Mouse (Mus musculus): ENCODE results near the gene Gng8. TPM values are rescaled to one million over a fixed set of nuclear protein-coding genes. Genes with fewer than 3 reads are reported as not detected.

The Gng8 gene
- polyA plus RNA-seq, 1 experiment from 2014 or later, result 13.9 TPM

DNA sequence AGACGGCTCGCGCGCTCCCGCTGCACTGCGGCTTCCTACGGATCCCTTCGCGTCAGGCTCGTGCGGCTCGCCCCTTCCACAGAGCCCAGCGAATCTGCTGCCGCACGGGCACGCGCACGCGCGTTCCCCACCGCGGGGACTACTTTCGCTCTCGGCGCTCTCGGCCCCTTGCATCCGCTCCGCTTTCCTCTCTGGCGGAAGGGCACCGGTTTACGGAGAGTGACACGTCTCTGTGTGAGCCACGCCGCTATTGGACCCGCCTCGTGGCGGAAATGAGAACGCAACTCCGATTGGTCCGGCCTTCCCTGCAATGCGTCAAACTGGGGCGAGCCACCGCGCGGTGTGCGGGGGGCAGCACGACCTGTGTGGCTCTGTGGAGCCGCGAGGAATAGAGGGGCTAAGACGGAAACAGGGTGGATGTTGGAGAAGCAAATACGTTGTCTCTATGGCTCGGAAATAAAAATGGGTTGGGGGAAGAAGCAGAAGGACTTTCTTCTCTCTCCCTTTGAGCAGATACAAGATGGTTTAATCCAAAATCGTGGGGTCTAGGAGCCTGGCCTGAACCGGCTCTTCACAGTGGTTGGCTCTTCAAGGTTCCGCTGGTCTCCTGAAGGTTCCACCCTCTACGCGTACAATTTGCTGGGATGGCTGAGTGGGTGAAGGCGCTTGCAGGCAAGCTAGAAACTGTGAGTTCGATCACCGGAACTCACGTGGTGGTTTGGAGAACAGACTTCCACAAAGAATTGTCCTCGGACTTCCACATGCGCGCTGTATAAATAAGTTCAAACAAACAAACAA, 32.6 kb downstream of the Gng8 start, which contains the start of gene Calm3:
Calm3 (minus strand) TSS at position 78 of the 798 bp plus-strand sequence.
- no peaks in the 10 kb centered on the region for H3K9me3 ChIP-seq (ENCODE audit: control insufficient read depth, low read length)
- peaks cover 30% of the 10 kb centered on the region for H3K4me1 ChIP-seq (replicated peaks; ENCODE audit: control insufficient read depth, insufficient read depth, low read length)
- H3K9ac ChIP-seq (ENCODE audit: low read length), result peak within 1 kb of the TSS; percentile 94
- H3K4me3 ChIP-seq (ENCODE audit: low read depth, low read length), result peak within 1 kb of the TSS; percentile 99
- H3K27ac ChIP-seq (ENCODE audit: low read depth), result peak within 1 kb of the TSS; percentile 98
- H3K27me3 ChIP-seq (replicated peaks; ENCODE audit: control insufficient read depth, insufficient read depth, low read length), result no peaks in the 10 kb centered on the region
- peak within 1 kb of the TSS; percentile 94 for H3K4me2 ChIP-seq (ENCODE audit: low read length)
- DNase-seq (ENCODE audit: low spot score) (peak; percentile 100), ATAC-seq (replicated peaks; ENCODE audit: low FRiP score, low TSS enrichment, low read depth) (peak; percentile 93)
- 2% methylated on average over 64 of the region's 64 CpGs for WGBS
- H3K36me3 ChIP-seq (ENCODE audit: control insufficient read depth, insufficient read depth, low read length), result peaks cover 8% of the 10 kb centered on the region

DNA sequence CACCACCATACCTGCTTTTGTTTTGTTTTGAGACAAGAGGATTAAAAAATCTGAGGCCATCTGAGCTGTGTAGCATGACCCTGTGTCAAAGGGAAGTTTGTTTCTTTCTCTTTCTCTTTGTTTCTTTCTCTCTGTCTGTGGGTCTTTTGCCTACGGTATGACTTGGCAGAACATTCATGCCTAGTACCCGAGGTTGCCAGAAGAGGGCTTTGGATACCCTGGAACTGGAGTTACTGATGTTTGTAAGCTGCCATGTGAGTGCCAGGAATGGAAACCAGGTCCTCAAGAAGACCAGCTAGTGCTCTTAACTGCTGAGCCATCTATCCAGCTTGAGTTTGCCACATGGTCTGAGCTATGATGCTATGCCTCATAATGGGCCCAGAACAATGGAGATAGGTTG, 36.8 kb downstream of the Gng8 start:
- Histone ChIP-seq H3K9me3 (ENCODE audit: control insufficient read depth, low read length) (no peaks in the 10 kb centered on the region), H3K27me3 (replicated peaks; ENCODE audit: control insufficient read depth, insufficient read depth, low read length) (no peaks in the 10 kb centered on the region), H3K4me3 (ENCODE audit: low read depth, low read length) (no peak overlapping the region)

DNA sequence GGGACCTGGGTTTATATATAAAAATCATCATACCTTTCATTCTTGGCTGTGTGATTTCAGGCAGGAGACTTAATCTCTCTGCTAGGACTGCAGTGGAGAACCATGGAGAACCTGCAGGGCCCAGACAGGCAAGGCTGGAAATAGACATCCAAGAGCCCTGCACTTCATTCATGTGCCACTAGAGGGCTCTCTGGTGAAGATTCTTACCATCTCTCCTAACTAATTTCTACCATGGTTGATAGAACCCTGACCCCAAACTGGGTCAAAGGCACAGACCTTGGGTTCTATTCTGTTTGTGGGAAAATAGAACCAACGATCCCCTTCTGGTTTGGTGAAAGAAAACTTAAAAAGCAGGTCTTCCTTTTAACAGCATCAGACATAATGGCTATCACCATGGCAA, 39.3 kb downstream of the Gng8 start:
- Histone ChIP-seq H3K9me3 (ENCODE audit: control insufficient read depth, low read length) (no peaks in the 10 kb centered on the region), H3K4me3 (ENCODE audit: low read depth, low read length) (no peak overlapping the region), H3K4me1 (replicated peaks; ENCODE audit: control insufficient read depth, insufficient read depth, low read length) (no peaks in the 10 kb centered on the region), H3K4me2 (ENCODE audit: low read length) (no peak overlapping the region), H3K27ac (ENCODE audit: low read depth) (no peak overlapping the region), H3K27me3 (replicated peaks; ENCODE audit: control insufficient read depth, insufficient read depth, low read length) (no peaks in the 10 kb centered on the region), H3K9ac (ENCODE audit: low read length) (no peak overlapping the region), H3K36me3 (ENCODE audit: control insufficient read depth, insufficient read depth, low read length) (no peaks in the 10 kb centered on the region)
- peak; percentile 87 for DNase-seq (ENCODE audit: low spot score)
- 5% methylated on average over 1 of the region's 1 CpGs for WGBS
- ATAC-seq (replicated peaks; ENCODE audit: low FRiP score, low TSS enrichment, low read depth), result no peak

More for the DNA sequence above, 36.8 kb downstream of the Gng8 start:
- Histone ChIP-seq H3K9ac (ENCODE audit: low read length) (no peak overlapping the region), H3K36me3 (ENCODE audit: control insufficient read depth, insufficient read depth, low read length) (no peaks in the 10 kb centered on the region), H3K4me1 (replicated peaks; ENCODE audit: control insufficient read depth, insufficient read depth, low read length) (no peaks in the 10 kb centered on the region), H3K27ac (ENCODE audit: low read depth) (no peak overlapping the region), H3K4me2 (ENCODE audit: low read length) (no peak overlapping the region)
- DNase-seq (ENCODE audit: low spot score) (no peak), ATAC-seq (replicated peaks; ENCODE audit: low FRiP score, low TSS enrichment, low read depth) (no peak)
- WGBS, result 50% methylated on average over 2 of the region's 2 CpGs

DNA sequence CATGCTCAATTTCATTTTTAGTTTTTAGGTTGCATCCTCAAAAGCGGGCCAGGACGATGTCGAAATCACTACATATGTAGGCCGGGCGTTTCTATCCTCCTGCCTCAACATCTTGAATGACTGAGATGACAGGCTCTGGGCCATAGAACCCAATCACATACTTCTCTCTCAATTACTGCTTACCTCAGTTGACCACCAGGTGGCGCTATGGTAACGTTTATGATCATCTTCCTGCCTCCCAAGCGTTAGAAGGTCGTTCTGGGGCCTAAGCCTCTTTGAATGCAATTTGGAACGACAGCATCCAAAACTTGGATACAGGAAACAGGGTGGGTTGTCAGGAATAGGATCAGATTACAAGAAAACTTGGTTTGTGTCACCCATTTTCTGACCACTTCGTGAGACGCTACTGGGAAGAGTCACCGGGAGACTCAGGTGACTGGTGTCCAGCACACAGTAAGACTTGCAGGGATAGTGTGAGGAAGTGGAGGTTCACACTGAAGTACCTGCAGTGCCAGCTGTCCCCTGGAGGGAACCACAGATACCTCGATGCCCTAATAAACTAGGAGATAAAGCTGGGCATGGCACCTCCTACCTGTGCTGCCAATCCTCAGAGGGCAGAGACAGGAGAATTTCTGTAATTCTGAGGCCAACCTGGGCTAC, 40.5 kb downstream of the Gng8 start:
- DNase-seq (ENCODE audit: low spot score), result peak; percentile 94
- Histone ChIP-seq H3K9ac (ENCODE audit: low read length) (no peak overlapping the region), H3K4me3 (ENCODE audit: low read depth, low read length) (no peak overlapping the region), H3K36me3 (ENCODE audit: control insufficient read depth, insufficient read depth, low read length) (no peaks in the 10 kb centered on the region), H3K4me2 (ENCODE audit: low read length) (no peak overlapping the region), H3K27ac (ENCODE audit: low read depth) (no peak overlapping the region), H3K27me3 (replicated peaks; ENCODE audit: control insufficient read depth, insufficient read depth, low read length) (no peaks in the 10 kb centered on the region), H3K9me3 (ENCODE audit: control insufficient read depth, low read length) (no peaks in the 10 kb centered on the region), H3K4me1 (replicated peaks; ENCODE audit: control insufficient read depth, insufficient read depth, low read length) (no peaks in the 10 kb centered on the region)
- ATAC-seq (replicated peaks; ENCODE audit: low FRiP score, low TSS enrichment, low read depth), result 0 out of 2 replicates have a peak, but pooled peaks have one; percentile 29
- 20% methylated on average over 14 of the region's 14 CpGs for WGBS

DNA sequence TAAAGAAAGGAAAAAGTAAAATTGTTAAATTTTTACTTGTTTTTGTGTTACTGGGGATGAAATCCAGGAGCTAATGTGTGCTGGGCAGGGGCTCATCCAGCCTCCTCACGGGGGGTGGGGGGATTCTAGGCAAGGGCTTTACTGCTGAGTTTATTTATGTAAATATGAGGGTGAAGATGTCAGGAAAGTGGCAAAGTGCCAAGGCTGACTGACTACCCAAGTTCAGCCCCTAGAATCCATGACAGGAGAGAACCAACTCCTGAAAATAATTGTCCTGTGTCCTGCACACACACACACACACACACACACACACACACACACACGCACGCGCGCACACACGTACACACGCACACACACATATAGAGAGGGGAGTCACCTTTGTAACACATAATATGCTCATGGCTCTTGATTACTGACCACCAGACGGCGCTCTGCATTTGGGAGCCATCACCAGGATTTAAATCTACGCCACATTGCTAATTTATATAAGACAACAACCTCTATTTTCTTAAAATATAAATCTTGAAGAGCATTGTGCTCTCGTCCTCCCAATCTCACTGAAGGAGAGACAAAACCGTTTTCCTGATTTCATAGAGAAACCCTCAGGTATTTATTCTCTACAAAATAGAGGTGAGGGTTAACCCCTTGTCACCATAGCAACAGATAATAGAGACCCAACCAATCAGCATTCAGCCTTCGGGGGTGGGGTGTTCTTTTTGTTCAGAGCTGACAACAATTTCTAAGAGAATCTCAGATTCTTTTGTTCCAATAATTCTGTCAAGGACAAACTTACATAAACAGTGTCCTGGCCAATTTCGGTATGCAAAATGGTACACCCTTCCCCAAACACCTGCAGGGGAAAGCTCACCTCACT, 41.4 kb downstream of the Gng8 start:
- no peak for DNase-seq (ENCODE audit: low spot score)
- no peak overlapping the region for H3K9ac ChIP-seq (ENCODE audit: low read length)
- no peak overlapping the region for H3K4me3 ChIP-seq (ENCODE audit: low read depth, low read length)
- no peak for ATAC-seq (replicated peaks; ENCODE audit: low FRiP score, low TSS enrichment, low read depth)
- H3K27ac ChIP-seq (ENCODE audit: low read depth), result no peak overlapping the region
- WGBS, result 42% methylated on average over 14 of the region's 14 CpGs
- no peaks in the 10 kb centered on the region for H3K4me1 ChIP-seq (replicated peaks; ENCODE audit: control insufficient read depth, insufficient read depth, low read length)
- H3K9me3 ChIP-seq (ENCODE audit: control insufficient read depth, low read length), result no peaks in the 10 kb centered on the region
- no peaks in the 10 kb centered on the region for H3K27me3 ChIP-seq (replicated peaks; ENCODE audit: control insufficient read depth, insufficient read depth, low read length)
- H3K4me2 ChIP-seq (ENCODE audit: low read length), result no peak overlapping the region
- H3K36me3 ChIP-seq (ENCODE audit: control insufficient read depth, insufficient read depth, low read length), result no peaks in the 10 kb centered on the region

DNA sequence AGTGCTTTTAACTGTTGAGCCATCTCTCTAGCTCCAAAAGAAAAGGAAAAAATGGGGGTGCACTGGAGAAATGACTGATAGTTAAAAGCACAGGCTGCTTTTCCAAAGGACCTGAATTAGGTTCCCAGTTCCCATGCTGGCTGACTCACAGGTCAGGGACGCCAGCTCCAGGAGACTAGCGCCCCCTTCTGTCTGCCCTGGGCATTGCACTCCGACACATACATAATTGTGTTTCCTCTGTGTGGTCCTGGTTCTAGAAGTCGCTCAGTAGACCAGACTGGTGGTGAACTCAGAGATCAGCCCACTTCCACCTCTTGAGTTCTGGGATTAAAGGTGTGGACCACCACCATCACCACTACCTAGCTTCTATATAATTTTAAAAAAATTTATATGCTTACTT, 45.7 kb downstream of the Gng8 start:
- Histone ChIP-seq H3K27me3 (replicated peaks; ENCODE audit: control insufficient read depth, insufficient read depth, low read length) (no peaks in the 10 kb centered on the region), H3K4me2 (ENCODE audit: low read length) (no peak overlapping the region), H3K9ac (ENCODE audit: low read length) (no peak overlapping the region), H3K4me3 (ENCODE audit: low read depth, low read length) (no peak overlapping the region), H3K36me3 (ENCODE audit: control insufficient read depth, insufficient read depth, low read length) (no peaks in the 10 kb centered on the region), H3K4me1 (replicated peaks; ENCODE audit: control insufficient read depth, insufficient read depth, low read length) (peaks cover 11% of the 10 kb centered on the region), H3K27ac (ENCODE audit: low read depth) (no peak overlapping the region), H3K9me3 (ENCODE audit: control insufficient read depth, low read length) (no peaks in the 10 kb centered on the region)
- ATAC-seq (replicated peaks; ENCODE audit: low FRiP score, low TSS enrichment, low read depth), result no peak
- WGBS, result 41% methylated on average over 4 of the region's 4 CpGs
- DNase-seq (ENCODE audit: low spot score), result no peak

DNA sequence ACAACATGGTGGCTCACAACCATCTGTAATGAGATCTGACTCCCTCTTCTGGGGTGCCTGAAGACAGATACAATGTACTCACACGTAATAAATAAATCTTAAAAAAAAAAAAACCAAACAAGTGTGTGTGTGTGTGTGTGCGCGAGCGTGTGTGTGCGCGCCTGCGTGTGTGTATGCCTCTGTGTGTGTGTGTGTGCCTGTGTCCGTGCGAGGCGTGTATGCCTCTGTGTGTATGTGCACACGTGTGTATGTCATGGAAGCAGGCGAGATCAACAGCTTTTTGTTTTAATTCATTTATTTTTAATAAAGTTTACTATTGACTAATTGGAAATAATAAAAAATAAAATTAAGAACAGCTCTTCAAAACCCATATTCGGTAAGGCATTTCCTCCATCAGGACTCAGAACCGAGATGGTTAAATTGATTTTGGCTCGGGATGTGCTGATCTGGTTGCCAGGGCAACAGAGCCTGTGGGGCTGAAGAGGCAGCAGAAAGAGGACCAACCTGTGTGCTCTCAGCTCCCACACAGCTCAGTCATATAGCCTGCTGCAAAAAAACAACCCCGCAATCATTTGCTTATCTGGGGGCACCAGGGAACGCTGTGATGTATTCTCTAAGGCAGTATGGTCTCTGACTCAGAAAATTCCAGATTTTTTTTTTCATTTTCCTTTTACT, 46.7 kb downstream of the Gng8 start:
- no peak overlapping the region for H3K27ac ChIP-seq (ENCODE audit: low read depth)
- H3K9ac ChIP-seq (ENCODE audit: low read length), result no peak overlapping the region
- no peak overlapping the region for H3K4me3 ChIP-seq (ENCODE audit: low read depth, low read length)
- peaks cover 11% of the 10 kb centered on the region for H3K4me1 ChIP-seq (replicated peaks; ENCODE audit: control insufficient read depth, insufficient read depth, low read length)
- 72% methylated on average over 17 of the region's 17 CpGs for WGBS
- DNase-seq (ENCODE audit: low spot score) (no peak), ATAC-seq (replicated peaks; ENCODE audit: low FRiP score, low TSS enrichment, low read depth) (no peak)
- no peaks in the 10 kb centered on the region for H3K36me3 ChIP-seq (ENCODE audit: control insufficient read depth, insufficient read depth, low read length)
- no peak overlapping the region for H3K4me2 ChIP-seq (ENCODE audit: low read length)
- no peaks in the 10 kb centered on the region for H3K27me3 ChIP-seq (replicated peaks; ENCODE audit: control insufficient read depth, insufficient read depth, low read length)
- no peaks in the 10 kb centered on the region for H3K9me3 ChIP-seq (ENCODE audit: control insufficient read depth, low read length)

DNA sequence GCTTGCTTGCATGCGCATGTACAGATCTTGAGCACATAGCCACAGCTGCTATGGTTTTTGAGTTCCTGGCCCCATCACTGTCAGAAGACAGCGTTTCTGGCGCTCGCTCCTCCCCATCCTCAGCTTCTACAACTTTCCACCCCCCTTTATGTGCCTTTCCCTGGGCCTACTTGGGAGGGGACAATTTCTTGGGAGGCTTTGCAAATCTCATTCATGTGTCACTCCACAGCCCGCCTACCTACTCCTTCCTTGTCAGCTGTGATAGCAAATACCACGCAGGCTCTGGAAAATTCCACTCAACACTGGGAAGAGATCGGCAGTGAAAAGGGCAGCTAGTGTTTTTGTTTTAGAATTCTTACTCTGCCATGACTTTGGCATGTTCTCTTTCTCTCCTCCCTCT, 48.7 kb downstream of the Gng8 start:
- Histone ChIP-seq H3K36me3 (ENCODE audit: control insufficient read depth, insufficient read depth, low read length) (no peaks in the 10 kb centered on the region), H3K9me3 (ENCODE audit: control insufficient read depth, low read length) (no peaks in the 10 kb centered on the region), H3K4me1 (replicated peaks; ENCODE audit: control insufficient read depth, insufficient read depth, low read length) (peaks cover 17% of the 10 kb centered on the region), H3K27me3 (replicated peaks; ENCODE audit: control insufficient read depth, insufficient read depth, low read length) (peaks cover 5% of the 10 kb centered on the region), H3K4me2 (ENCODE audit: low read length) (no peak overlapping the region), H3K9ac (ENCODE audit: low read length) (no peak overlapping the region), H3K27ac (ENCODE audit: low read depth) (peak overlapping the region; percentile 28), H3K4me3 (ENCODE audit: low read depth, low read length) (no peak overlapping the region)
- ATAC-seq (replicated peaks; ENCODE audit: low FRiP score, low TSS enrichment, low read depth) (no peak), DNase-seq (ENCODE audit: low spot score) (no peak)
- WGBS, result 29% methylated on average over 7 of the region's 7 CpGs

Measured in intestine, embryonic 14.5 days (tissue).